Mouse (Mus musculus) olfactory bulb, adult 2 months (tissue): ENCODE measurements around the gene Rnf5. TPM values are rescaled to one million over a fixed set of nuclear protein-coding genes. Genes with fewer than 3 reads are reported as not detected.

Source experiments
- H3K27ac ChIP-seq: fragments of 200-500 bp; 2 replicates; pipeline ENCODE4 v1.5.1; 2012; ENCODE audit warnings: low read depth, low read length; ENCODE audit not compliant: insufficient read depth
- H3K4me1 ChIP-seq: fragments of 200-500 bp; 2 replicates; pipeline ENCODE4 v1.6.1; 2012; ENCODE audit warnings: low read length; ENCODE audit not compliant: control insufficient read depth, insufficient read depth
- H3K4me3 ChIP-seq: fragments of 200-500 bp; 2 replicates; pipeline ENCODE4 v1.5.1; 2012; ENCODE audit warnings: mild to moderate bottlenecking, low read depth, low read length, moderate library complexity; ENCODE audit not compliant: insufficient read depth
- CTCF ChIP-seq: fragments of 200-500 bp; IDR thresholded peaks from 2 replicates; pipeline ENCODE4 v1.5.1; 2012; ENCODE audit warnings: low read depth, mild to moderate bottlenecking, low read length, moderate library complexity; ENCODE audit not compliant: insufficient read depth
- POLR2A ChIP-seq: fragments of 200-500 bp; IDR thresholded peaks from 2 replicates; pipeline ENCODE4 v1.6.1; 2012; ENCODE audit warnings: mild to moderate bottlenecking, low read depth, low read length, moderate library complexity; ENCODE audit not compliant: insufficient read depth
- WGBS: fragments of 180-500 bp; shearing (Covaris S2); methylation state at CpG from one replicate; pipeline ENCODE4 v1.1.7; 2018; 5-methylcytosine and 5-hydroxymethylcytosine counted together
- polyA plus RNA-seq: library from polyadenylated mRNA; stranded (reverse); fragments of >200 nt; gene quantifications from 2 replicates; pipeline ENCODE4 v1.2.4, GENCODE M21; 2012; ENCODE audit warnings: low replicate concordance; ENCODE audit not compliant: missing spikeins, insufficient read depth, insufficient read length

The Rnf5 gene
- polyA plus RNA-seq, 1 experiment = not detected

- H3K27ac ChIP-seq = no peak overlapping the region
- no peak for TF ChIP-seq POLR2A
- TF ChIP-seq CTCF = no peak
- WGBS = 73% methylated on average over 8 of the region's 8 CpGs
These were observed 18.4 kb downstream of the Rnf5 start for GRCm38 (mm10) chr17:34585121-34585520.

GRCm38 (mm10) chr17:34583819-34584218, 19.7 kb downstream of the Rnf5 start:
- Histone ChIP-seq H3K27ac (no peak overlapping the region), H3K4me3 (no peak overlapping the region), H3K4me1 (peaks cover 15% of the 10 kb centered on the region)
- WGBS = 95% methylated on average over 8 of the region's 8 CpGs
- TF ChIP-seq POLR2A = no peak
- TF ChIP-seq CTCF = no peak

More at GRCm38 (mm10) chr17:34585121-34585520, 18.4 kb downstream of the Rnf5 start:
- H3K4me1 ChIP-seq = peaks cover 16% of the 10 kb centered on the region
- H3K4me3 ChIP-seq = no peak overlapping the region

- Histone ChIP-seq H3K27ac (no peak overlapping the region), H3K4me1 (peaks cover 15% of the 10 kb centered on the region), H3K4me3 (no peak overlapping the region)
- TF ChIP-seq POLR2A = no peak
- TF ChIP-seq CTCF = no peak
- WGBS = 65% methylated on average over 7 of the region's 7 CpGs
These were observed 20.1 kb downstream of the Rnf5 start for GRCm38 (mm10) chr17:34583397-34583796.

- no peak for TF ChIP-seq CTCF
- TF ChIP-seq POLR2A = no peak
- H3K4me1 ChIP-seq = peaks cover 13% of the 10 kb centered on the region
- WGBS = 90% methylated on average over 12 of the region's 12 CpGs
These were observed 21.0 kb downstream of the Rnf5 start for GRCm38 (mm10) chr17:34582528-34582927.

GRCm38 (mm10) chr17:34578070-34578469, 25.4 kb downstream of the Rnf5 start:
- 92% methylated on average over 3 of the region's 3 CpGs for WGBS
- Histone ChIP-seq H3K4me3 (no peak overlapping the region), H3K27ac (no peak overlapping the region), H3K4me1 (no peaks in the 10 kb centered on the region)
- TF ChIP-seq POLR2A = no peak
- TF ChIP-seq CTCF = no peak

More at GRCm38 (mm10) chr17:34582528-34582927, 21.0 kb downstream of the Rnf5 start:
- no peak overlapping the region for H3K27ac ChIP-seq
- H3K4me3 ChIP-seq = no peak overlapping the region

- H3K4me1 ChIP-seq = no peaks in the 10 kb centered on the region
- H3K4me3 ChIP-seq = no peak overlapping the region
- TF ChIP-seq POLR2A (no peak), CTCF (no peak)
- H3K27ac ChIP-seq = no peak overlapping the region
- WGBS = 70% methylated on average over 5 of the region's 5 CpGs
These were observed 26.9 kb downstream of the Rnf5 start for GRCm38 (mm10) chr17:34576577-34576976.

GRCm38 (mm10) chr17:34572361-34572760, 31.1 kb downstream of the Rnf5 start:
- TF ChIP-seq POLR2A = no peak
- no peak for TF ChIP-seq CTCF
- H3K4me1 ChIP-seq = no peaks in the 10 kb centered on the region
- no peak overlapping the region for H3K27ac ChIP-seq
- WGBS = 11% methylated on average over 15 of the region's 15 CpGs
- no peak overlapping the region for H3K4me3 ChIP-seq

GRCm38 (mm10) chr17:34571875-34572274, 31.6 kb downstream of the Rnf5 start:
- Histone ChIP-seq H3K27ac (no peak overlapping the region), H3K4me1 (peaks cover 4% of the 10 kb centered on the region; the same call in 1 of the 2 replicates), H3K4me3 (no peak overlapping the region)
- TF ChIP-seq POLR2A (no peak), CTCF (no peak)
- 17% methylated on average over 5 of the region's 5 CpGs for WGBS

- Histone ChIP-seq H3K27ac (no peak overlapping the region), H3K4me1 (peaks cover 4% of the 10 kb centered on the region; the same call in 1 of the 2 replicates), H3K4me3 (no peak overlapping the region)
- WGBS = 71% methylated on average over 4 of the region's 4 CpGs
- TF ChIP-seq CTCF (no peak), POLR2A (no peak)
These were observed 33.6 kb downstream of the Rnf5 start for GRCm38 (mm10) chr17:34569919-34570318.

- TF ChIP-seq POLR2A (no peak), CTCF (no peak)
- Histone ChIP-seq H3K4me1 (peaks cover 8% of the 10 kb centered on the region), H3K27ac (no peak overlapping the region), H3K4me3 (no peak overlapping the region)
- 80% methylated on average over 13 of the region's 13 CpGs for WGBS
These were observed 35.1 kb downstream of the Rnf5 start for GRCm38 (mm10) chr17:34568421-34568820.
